Mouse (Mus musculus) adrenal gland, adult 10 weeks (tissue): ENCODE data around the gene Ctdsp1. TPM values are rescaled to one million over a fixed set of nuclear protein-coding genes. Genes with fewer than 3 reads are reported as not detected.

ENCODE experiments used
- polyA plus RNA-seq: library from polyadenylated mRNA; stranded (reverse); fragments of 350-450 nt; fragmentation: Illumina TruSeq; extraction: RNeasy Lipid Tissue Mini Kit (QIAGEN cat#74804); gene quantifications from one replicate; pipeline ENCODE4 v1.2.3, GENCODE M21; 2014; ENCODE audit warnings: low read depth, low replicate concordance

Gene Ctdsp1
- polyA plus RNA-seq: 23.3 TPM

GRCm38 (mm10) chr1:74390924-74391748 is at the start of gene Ctdsp1:
Ctdsp1 (plus strand) TSS chr1:74391509.

DNA sequence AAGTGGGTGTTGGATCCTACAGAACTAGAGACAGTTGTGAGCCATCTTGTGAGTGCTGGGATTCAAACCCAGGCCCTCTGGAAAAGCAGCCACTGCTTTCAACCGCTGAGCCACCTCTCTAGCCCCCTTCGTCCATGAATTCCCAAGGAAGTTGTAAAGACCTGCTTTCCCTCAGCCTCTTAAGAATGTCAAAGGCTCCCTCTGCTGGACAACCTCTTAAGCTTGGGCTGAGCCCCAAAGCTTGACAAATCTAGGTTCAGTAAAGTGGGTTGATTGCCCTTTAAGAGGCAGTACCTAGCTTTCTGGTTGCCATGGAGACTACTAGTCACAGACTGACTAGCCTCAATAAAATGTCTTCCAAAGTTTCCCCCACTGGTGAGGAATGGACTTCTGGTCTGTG is 29.5 kb upstream of the Ctdsp1 start, which contains the start of gene Catip:
TSS of gene Catip (plus strand) at position 297 of the 400 bp plus-strand sequence.

DNA sequence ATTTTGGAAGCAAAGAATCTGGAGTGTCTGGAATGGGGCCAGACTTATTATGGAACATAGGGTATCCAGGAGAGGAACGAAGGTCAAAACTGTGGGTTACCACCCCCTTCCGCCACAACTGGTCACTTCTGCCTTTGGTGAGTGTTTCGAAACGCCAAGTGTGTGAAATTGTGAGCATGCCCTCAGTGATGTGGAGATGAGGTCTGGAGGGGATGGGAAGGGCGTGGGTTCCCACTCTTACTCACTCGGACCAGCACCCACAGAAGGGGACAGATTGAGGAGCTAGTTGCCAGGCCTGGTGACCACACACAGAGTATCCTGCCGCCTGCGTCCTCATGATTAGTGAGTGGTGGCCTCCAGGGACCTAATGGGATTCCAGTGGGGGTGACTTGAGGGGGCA is 16.3 kb upstream of the Ctdsp1 start, which contains the start of gene Slc11a1:
TSS of gene Slc11a1 (plus strand) at position 216 of the 400 bp plus-strand sequence.

DNA sequence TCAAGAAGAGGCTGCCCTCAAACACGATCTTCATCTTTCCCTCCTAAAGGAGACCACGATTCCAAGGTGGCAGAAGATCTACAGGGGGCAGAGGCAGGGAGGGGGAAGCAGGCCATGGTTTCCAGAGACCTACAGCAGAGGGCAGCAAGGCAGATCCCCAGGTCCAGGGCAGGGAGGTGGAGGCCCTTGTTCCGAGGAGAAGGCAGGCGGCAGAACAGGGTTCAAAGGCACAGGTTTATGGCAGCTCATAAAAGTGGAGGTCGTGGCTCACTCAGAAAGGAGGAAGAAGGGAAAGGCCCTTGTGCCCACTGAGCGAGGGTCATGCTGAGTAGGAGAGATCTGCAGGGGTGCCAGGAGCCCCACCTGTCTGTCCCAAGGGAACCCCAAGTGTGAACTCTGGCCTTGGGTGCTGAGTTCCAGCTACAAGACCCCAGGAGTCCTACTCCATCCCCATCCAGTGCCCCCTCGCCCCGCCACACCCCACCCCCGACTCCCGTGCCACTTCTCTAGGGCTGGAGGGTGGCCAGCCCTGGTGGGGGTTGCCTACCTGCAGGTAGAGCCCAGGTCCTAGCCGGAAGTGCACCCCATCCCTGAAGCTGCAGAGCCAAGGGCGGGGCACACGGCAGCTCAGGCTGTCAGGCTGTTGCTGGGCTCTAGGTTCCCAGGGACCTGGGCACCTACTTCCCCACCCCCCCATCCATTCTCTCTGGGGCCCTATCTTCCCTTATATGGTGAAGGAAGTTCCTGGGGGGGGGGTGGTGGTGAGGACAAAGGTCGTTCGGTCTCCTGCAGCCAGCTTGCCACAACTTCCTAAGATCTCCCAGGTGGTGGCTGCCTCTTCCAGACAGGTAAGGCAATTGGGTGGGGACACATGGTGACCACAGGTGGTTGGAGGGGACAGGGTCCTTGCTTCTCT is 17.5 kb downstream of the Ctdsp1 start, which contains the start of gene Vil1:
TSS of gene Vil1 (plus strand) at position 788 of the 916 bp plus-strand sequence.

Other genes starting within 250 kb of the Ctdsp1 start
- gene Cxcr2, start 237.5 kb upstream of the Ctdsp1 start, polyA plus RNA-seq: not detected
- gene Cxcr1, start 196.9 kb upstream of the Ctdsp1 start, polyA plus RNA-seq: not detected
- 421 TPM for gene Arpc2, start 155.4 kb upstream of the Ctdsp1 start, polyA plus RNA-seq
- not detected for gene Gpbar1, start 113.0 kb upstream of the Ctdsp1 start, polyA plus RNA-seq
- gene Aamp, start 106.8 kb upstream of the Ctdsp1 start, polyA plus RNA-seq: 5.1 TPM
- gene Pnkd, start 106.6 kb upstream of the Ctdsp1 start, polyA plus RNA-seq: 2.3 TPM
- 59.1 TPM for gene Tmbim1, start 85.9 kb upstream of the Ctdsp1 start, polyA plus RNA-seq
- 0.29 TPM for gene Catip, start 29.4 kb upstream of the Ctdsp1 start, polyA plus RNA-seq
- gene Slc11a1, start 16.3 kb upstream of the Ctdsp1 start, polyA plus RNA-seq: 1.2 TPM
- 0.64 TPM for gene Vil1, start 17.9 kb downstream of the Ctdsp1 start, polyA plus RNA-seq
- 30.3 TPM for gene Cnot9, start 114.5 kb downstream of the Ctdsp1 start, polyA plus RNA-seq
- 0.52 TPM for gene Plcd4, start 151.4 kb downstream of the Ctdsp1 start, polyA plus RNA-seq
- 21.5 TPM for gene Usp37, start 152.8 kb downstream of the Ctdsp1 start, polyA plus RNA-seq
- gene Zfp142, start 196.7 kb downstream of the Ctdsp1 start, polyA plus RNA-seq: 5.2 TPM
- 8.0 TPM for gene Bcs1l, start 196.8 kb downstream of the Ctdsp1 start, polyA plus RNA-seq
- 13.6 TPM for gene Rnf25, start 209.9 kb downstream of the Ctdsp1 start, polyA plus RNA-seq
- gene Stk36, start 209.9 kb downstream of the Ctdsp1 start, polyA plus RNA-seq: 1.3 TPM